Comparison of ENCODE assay signal across 8 mouse cellular contexts in genomic region chr10:83161656-83162365, GRCm38 (mm10).
A peak's percentile ranks its signal among the peaks of the same experiment; 100 is the strongest.
DNase-seq lines count a peak whose midpoint lies in the region; ATAC-seq and TF ChIP-seq lines count a peak whose summit lies in the region.

No protein-coding gene starts in this region.

- no peak overlapping the region for H3K27ac ChIP-seq in liver, embryonic 12.5 days
- H3K27ac ChIP-seq in forebrain, postnatal 0 days (ENCODE audit: low read depth, low read length) = no peak overlapping the region
- H3K27ac ChIP-seq in hindbrain, embryonic 11.5 days (ENCODE audit: low read depth, low read length) = peak overlapping the region; percentile 20; the same call in 1 of the 2 replicates
- peak overlapping the region; percentile 42; the same call in 1 of the 2 replicates for H3K27ac ChIP-seq in neural tube, embryonic 15.5 days (replicated peaks)

- no peak for DNase-seq in liver
- peak; percentile 67 for DNase-seq in forebrain, postnatal 0 days
- DNase-seq in hindbrain, embryonic 11.5 days (ENCODE audit: low spot score) = no peak
- DNase-seq in layer of hippocampus, postnatal 36 days = peak; percentile 63
- no peak for DNase-seq in spleen, postnatal 10 days (ENCODE audit: low spot score in 2 of 2)

- 0 out of 2 replicates have a peak, but pooled peaks have one; percentile 34 for ATAC-seq in liver, embryonic 12.5 days
- ATAC-seq in cerebellum, adult (ENCODE audit: insufficient number of reproducible peaks, low FRiP score, low TSS enrichment) = peak; percentile 80
- ATAC-seq in forebrain, postnatal 0 days = peak; percentile 70
- peak; percentile 32; the same call in 1 of the 2 replicates for ATAC-seq in hindbrain, embryonic 11.5 days (ENCODE audit: low FRiP score)
- ATAC-seq in neural tube, embryonic 15.5 days (ENCODE audit: low FRiP score) = 0 out of 2 replicates have a peak, but pooled peaks have one; percentile 29

- no peaks in the 10 kb centered on the region for H3K9me3 ChIP-seq in liver, embryonic 12.5 days (replicated peaks)
- H3K9me3 ChIP-seq in forebrain, postnatal 0 days (ENCODE audit: low read length) = no peaks in the 10 kb centered on the region
- no peaks in the 10 kb centered on the region for H3K9me3 ChIP-seq in hindbrain, embryonic 11.5 days (ENCODE audit: control insufficient read depth, low read length)
- H3K9me3 ChIP-seq in neural tube, embryonic 15.5 days (replicated peaks) = no peaks in the 10 kb centered on the region

- 44% methylated on average over 10 of the region's 10 CpGs for WGBS in liver, embryonic 12.5 days (ENCODE audit: insufficient replicate concordance)
- WGBS in forebrain, postnatal 0 days = 54% methylated on average over 10 of the region's 10 CpGs
- WGBS in hindbrain, embryonic 11.5 days = 61% methylated on average over 10 of the region's 10 CpGs
- 60% methylated on average over 10 of the region's 10 CpGs for WGBS in neural tube, embryonic 15.5 days

- H3K9ac ChIP-seq in liver, embryonic 12.5 days = no peak overlapping the region
- H3K9ac ChIP-seq in forebrain, postnatal 0 days = no peak overlapping the region
- H3K9ac ChIP-seq in hindbrain, embryonic 11.5 days (ENCODE audit: low read depth, low read length) = no peak overlapping the region
- H3K9ac ChIP-seq in neural tube, embryonic 15.5 days (replicated peaks) = no peak overlapping the region

- no peaks in the 10 kb centered on the region for H3K27me3 ChIP-seq in liver, embryonic 12.5 days (replicated peaks)
- no peaks in the 10 kb centered on the region for H3K27me3 ChIP-seq in forebrain, postnatal 0 days (ENCODE audit: insufficient read depth, low read length)
- H3K27me3 ChIP-seq in hindbrain, embryonic 11.5 days (ENCODE audit: control insufficient read depth, insufficient read depth, low read length) = no peaks in the 10 kb centered on the region
- H3K27me3 ChIP-seq in neural tube, embryonic 15.5 days (replicated peaks) = no peaks in the 10 kb centered on the region

- no peak overlapping the region for H3K4me2 ChIP-seq in liver, embryonic 12.5 days
- no peak overlapping the region for H3K4me2 ChIP-seq in forebrain, postnatal 0 days (ENCODE audit: low read depth)
- H3K4me2 ChIP-seq in hindbrain, embryonic 11.5 days (replicated peaks; ENCODE audit: low read depth, low read length) = no peak overlapping the region
- no peak overlapping the region for H3K4me2 ChIP-seq in neural tube, embryonic 15.5 days

- no peak overlapping the region for H3K4me3 ChIP-seq in liver, embryonic 12.5 days
- no peak overlapping the region for H3K4me3 ChIP-seq in forebrain, postnatal 0 days (ENCODE audit: low read depth, low read length)
- H3K4me3 ChIP-seq in hindbrain, embryonic 11.5 days (ENCODE audit: low read depth, low read length) = no peak overlapping the region
- no peak overlapping the region for H3K4me3 ChIP-seq in neural tube, embryonic 15.5 days (replicated peaks)

- peaks cover 50% of the 10 kb centered on the region for H3K4me1 ChIP-seq in liver, embryonic 12.5 days
- H3K4me1 ChIP-seq in forebrain, postnatal 0 days (ENCODE audit: insufficient read depth) = peaks cover 14% of the 10 kb centered on the region; the same call in 1 of the 2 replicates
- peaks cover 2% of the 10 kb centered on the region; the same call in 1 of the 2 replicates for H3K4me1 ChIP-seq in hindbrain, embryonic 11.5 days (replicated peaks; ENCODE audit: control insufficient read depth, insufficient read depth, low read length)
- peaks cover 30% of the 10 kb centered on the region for H3K4me1 ChIP-seq in neural tube, embryonic 15.5 days

- TF ChIP-seq CTCF in forebrain, postnatal 0 days (IDR thresholded peaks at IDR 0.05; ENCODE audit: low read depth) = no peak

- H3K36me3 ChIP-seq in liver, embryonic 12.5 days = no peaks in the 10 kb centered on the region
- no peaks in the 10 kb centered on the region for H3K36me3 ChIP-seq in forebrain, postnatal 0 days (ENCODE audit: insufficient read depth)
- H3K36me3 ChIP-seq in hindbrain, embryonic 11.5 days (ENCODE audit: control insufficient read depth, insufficient read depth, low read length) = no peaks in the 10 kb centered on the region
- H3K36me3 ChIP-seq in neural tube, embryonic 15.5 days = no peaks in the 10 kb centered on the region

Comparison
In these comparisons a context has a peak if more than half of its experiments do, and no peak if none do; other contexts are left out.
1. ATAC-seq: peak in every context shown above with its lines; median percentile 80 in cerebellum, adult; 70 in forebrain, postnatal 0 days; 34 in liver, embryonic 12.5 days; 32 in hindbrain, embryonic 11.5 days; 29 in neural tube, embryonic 15.5 days.
2. H3K27ac ChIP-seq: peak in hindbrain, embryonic 11.5 days (single experiment) and neural tube, embryonic 15.5 days (single experiment); none in liver, embryonic 12.5 days (single experiment) and forebrain, postnatal 0 days (single experiment).
3. DNase-seq: peak in forebrain, postnatal 0 days (single experiment) and layer of hippocampus, postnatal 36 days (2 of 2); none in liver (single experiment), hindbrain, embryonic 11.5 days (single experiment) and spleen, postnatal 10 days (0 of 2).